Mouse (Mus musculus): ENCODE results near the gene Mpp5. TPM values are rescaled to one million over a fixed set of nuclear protein-coding genes. Genes with fewer than 3 reads are reported as not detected.

Mpp5 gene
- polyA plus RNA-seq, 1 experiment = 9.1 TPM

- Histone ChIP-seq H3K4me1 (ENCODE audit: control insufficient read depth, insufficient read depth, low read length) (no peaks in the 10 kb centered on the region; the same call in 1 of the 2 replicates), H3K27ac (ENCODE audit: control insufficient read depth, insufficient read depth, low read depth, low read length, poor library complexity) (no peak overlapping the region), H3K4me3 (replicated peaks; ENCODE audit: control insufficient read depth, low read depth, low read length) (no peak overlapping the region)
- TF ChIP-seq POLR2A (IDR thresholded peaks at IDR 0.05; ENCODE audit: borderline replicate concordance, control insufficient read depth, low read depth, low read length) (no peak), CTCF (IDR thresholded peaks at IDR 0.05; ENCODE audit: control insufficient read depth, insufficient read depth, low read length) (no peak)
- 70% methylated on average over 1 of the region's 1 CpGs for WGBS
Observed at GRCm38 (mm10) chr12:78794236-78794635, 45.5 kb downstream of the Mpp5 start.

DNA sequence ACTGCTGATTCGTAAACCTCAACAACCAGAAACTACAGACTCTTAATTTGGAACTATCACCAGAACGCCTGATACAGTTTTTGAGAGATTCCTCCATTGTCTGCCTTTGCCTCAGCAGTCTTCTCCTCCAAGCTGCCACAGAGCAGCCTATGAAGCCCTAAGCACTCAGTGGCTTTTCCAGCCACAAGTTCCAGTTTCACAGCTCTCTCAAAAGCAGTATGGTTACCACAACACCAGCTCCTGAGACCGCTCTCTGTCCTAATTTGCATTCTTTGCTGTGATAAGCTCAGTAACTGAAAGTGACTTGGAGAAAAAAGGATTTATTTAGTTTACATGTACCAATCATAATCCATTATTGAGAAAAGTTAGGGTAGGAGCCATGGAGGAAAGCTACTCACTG, 51.3 kb downstream of the Mpp5 start:
- TF ChIP-seq POLR2A (IDR thresholded peaks at IDR 0.05; ENCODE audit: borderline replicate concordance, control insufficient read depth, low read depth, low read length) (no peak), CTCF (IDR thresholded peaks at IDR 0.05; ENCODE audit: control insufficient read depth, insufficient read depth, low read length) (no peak)
- no peak overlapping the region for H3K4me3 ChIP-seq (replicated peaks; ENCODE audit: control insufficient read depth, low read depth, low read length)
- H3K27ac ChIP-seq (ENCODE audit: control insufficient read depth, insufficient read depth, low read depth, low read length, poor library complexity) = no peak overlapping the region
- H3K4me1 ChIP-seq (ENCODE audit: control insufficient read depth, insufficient read depth, low read length) = no peaks in the 10 kb centered on the region; the same call in 1 of the 2 replicates
- 79% methylated on average over 3 of the region's 3 CpGs for WGBS

GRCm38 (mm10) chr12:78801836-78802235, 53.1 kb downstream of the Mpp5 start:
- Histone ChIP-seq H3K4me1 (ENCODE audit: control insufficient read depth, insufficient read depth, low read length) (no peaks in the 10 kb centered on the region; the same call in 1 of the 2 replicates), H3K4me3 (replicated peaks; ENCODE audit: control insufficient read depth, low read depth, low read length) (no peak overlapping the region), H3K27ac (ENCODE audit: control insufficient read depth, insufficient read depth, low read depth, low read length, poor library complexity) (no peak overlapping the region)
- TF ChIP-seq CTCF (IDR thresholded peaks at IDR 0.05; ENCODE audit: control insufficient read depth, insufficient read depth, low read length) (no peak), POLR2A (IDR thresholded peaks at IDR 0.05; ENCODE audit: borderline replicate concordance, control insufficient read depth, low read depth, low read length) (no peak)

DNA sequence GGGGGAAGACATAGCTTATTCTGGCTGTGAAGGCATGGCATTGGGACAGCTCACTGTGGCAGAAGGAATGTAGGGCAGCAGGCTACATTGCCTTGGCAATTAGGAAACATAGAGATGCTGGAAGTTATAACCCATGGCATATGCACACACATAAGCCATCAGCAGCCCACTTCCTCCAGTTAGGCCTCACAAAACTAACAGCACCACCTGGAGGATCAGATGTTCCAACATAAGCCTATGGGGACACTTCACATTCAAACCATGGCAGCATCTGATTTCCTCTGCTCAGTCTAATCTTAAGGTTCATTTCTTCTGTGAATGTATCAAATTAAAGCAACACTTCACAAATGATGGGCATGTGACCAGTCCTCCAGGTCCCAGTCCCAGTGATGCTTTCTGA, 65.7 kb downstream of the Mpp5 start:
- Histone ChIP-seq H3K27ac (ENCODE audit: control insufficient read depth, insufficient read depth, low read depth, low read length, poor library complexity) (no peak overlapping the region), H3K4me3 (replicated peaks; ENCODE audit: control insufficient read depth, low read depth, low read length) (no peak overlapping the region), H3K4me1 (ENCODE audit: control insufficient read depth, insufficient read depth, low read length) (no peaks in the 10 kb centered on the region)
- TF ChIP-seq POLR2A (IDR thresholded peaks at IDR 0.05; ENCODE audit: borderline replicate concordance, control insufficient read depth, low read depth, low read length) (no peak), CTCF (IDR thresholded peaks at IDR 0.05; ENCODE audit: control insufficient read depth, insufficient read depth, low read length) (no peak)

DNA sequence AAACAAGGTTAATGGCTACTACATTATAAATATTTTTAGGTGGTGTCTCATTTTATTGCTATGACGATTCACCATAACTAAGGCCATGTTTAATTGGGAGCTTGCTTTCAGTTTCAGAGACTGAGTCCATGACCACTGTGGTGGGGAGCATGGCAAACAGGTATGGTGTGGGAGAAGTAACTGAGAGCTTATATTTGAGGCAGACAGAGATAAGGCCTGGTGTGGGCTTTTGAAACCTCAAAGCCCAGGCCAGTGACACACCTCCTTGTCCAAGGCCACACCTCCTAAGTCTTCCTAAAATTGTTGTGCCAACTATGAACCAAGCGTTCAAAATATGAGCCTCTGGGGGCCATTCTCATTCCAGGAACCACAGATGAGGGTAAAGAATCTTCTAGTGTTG, 85.8 kb downstream of the Mpp5 start:
- TF ChIP-seq CTCF (IDR thresholded peaks at IDR 0.05; ENCODE audit: control insufficient read depth, insufficient read depth, low read length) (no peak), POLR2A (IDR thresholded peaks at IDR 0.05; ENCODE audit: borderline replicate concordance, control insufficient read depth, low read depth, low read length) (no peak)
- no peak overlapping the region for H3K4me3 ChIP-seq (replicated peaks; ENCODE audit: control insufficient read depth, low read depth, low read length)
- 85% methylated on average over 2 of the region's 2 CpGs for WGBS
- no peaks in the 10 kb centered on the region for H3K4me1 ChIP-seq (ENCODE audit: control insufficient read depth, insufficient read depth, low read length)
- no peak overlapping the region for H3K27ac ChIP-seq (ENCODE audit: control insufficient read depth, insufficient read depth, low read depth, low read length, poor library complexity)

DNA sequence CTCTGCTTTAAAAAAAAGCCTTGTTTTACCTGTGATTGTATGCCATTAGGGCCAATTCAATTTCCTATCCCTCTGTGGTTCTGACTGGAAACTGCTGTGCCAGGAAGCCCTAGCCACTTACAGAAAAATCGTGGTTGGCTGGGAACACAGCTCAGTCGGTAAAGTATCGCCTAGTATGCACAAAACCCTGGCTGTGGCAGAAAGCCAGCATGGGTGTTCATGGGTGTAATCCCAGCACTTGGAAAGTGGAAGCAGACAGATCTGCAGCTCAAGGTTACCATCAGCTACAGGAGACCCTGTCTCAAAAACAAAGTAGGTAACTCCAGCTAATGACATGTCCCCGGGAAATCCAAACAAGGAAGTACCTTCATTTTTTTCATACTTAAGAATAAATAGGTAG, 91.2 kb downstream of the Mpp5 start:
- TF ChIP-seq POLR2A (IDR thresholded peaks at IDR 0.05; ENCODE audit: borderline replicate concordance, control insufficient read depth, low read depth, low read length) = no peak
- no peak for TF ChIP-seq CTCF (IDR thresholded peaks at IDR 0.05; ENCODE audit: control insufficient read depth, insufficient read depth, low read length)
- 61% methylated on average over 4 of the region's 4 CpGs for WGBS
- Histone ChIP-seq H3K4me3 (replicated peaks; ENCODE audit: control insufficient read depth, low read depth, low read length) (no peak overlapping the region), H3K4me1 (ENCODE audit: control insufficient read depth, insufficient read depth, low read length) (no peaks in the 10 kb centered on the region), H3K27ac (ENCODE audit: control insufficient read depth, insufficient read depth, low read depth, low read length, poor library complexity) (no peak overlapping the region)

DNA sequence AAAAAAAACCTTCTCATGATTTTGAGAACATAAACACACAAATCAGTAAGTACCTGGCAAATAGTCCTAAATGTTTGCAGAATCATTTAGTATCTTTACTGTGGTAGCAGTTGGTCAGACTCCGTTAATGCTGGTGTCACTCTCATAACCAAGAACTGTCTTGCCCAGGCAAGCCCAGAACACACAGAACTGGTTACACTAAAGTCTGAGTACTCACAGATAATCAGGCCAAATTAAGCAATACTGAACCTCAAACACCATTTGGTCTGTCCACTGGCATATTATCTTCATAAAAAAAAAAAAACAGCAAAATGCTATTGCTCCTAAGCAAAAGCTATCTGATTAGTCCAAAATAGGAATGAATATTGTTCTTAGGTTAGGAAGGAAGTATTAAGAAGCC, 93.7 kb downstream of the Mpp5 start:
- 94% methylated on average over 1 of the region's 1 CpGs for WGBS
- Histone ChIP-seq H3K27ac (ENCODE audit: control insufficient read depth, insufficient read depth, low read depth, low read length, poor library complexity) (no peak overlapping the region), H3K4me1 (ENCODE audit: control insufficient read depth, insufficient read depth, low read length) (no peaks in the 10 kb centered on the region), H3K4me3 (replicated peaks; ENCODE audit: control insufficient read depth, low read depth, low read length) (no peak overlapping the region)
- TF ChIP-seq POLR2A (IDR thresholded peaks at IDR 0.05; ENCODE audit: borderline replicate concordance, control insufficient read depth, low read depth, low read length) = no peak
- no peak for TF ChIP-seq CTCF (IDR thresholded peaks at IDR 0.05; ENCODE audit: control insufficient read depth, insufficient read depth, low read length)

- H3K4me1 ChIP-seq (ENCODE audit: control insufficient read depth, insufficient read depth, low read length) = no peaks in the 10 kb centered on the region
- WGBS = 92% methylated on average over 4 of the region's 4 CpGs
- H3K27ac ChIP-seq (ENCODE audit: control insufficient read depth, insufficient read depth, low read depth, low read length, poor library complexity) = no peak overlapping the region
- H3K4me3 ChIP-seq (replicated peaks; ENCODE audit: control insufficient read depth, low read depth, low read length) = no peak overlapping the region
- TF ChIP-seq POLR2A (IDR thresholded peaks at IDR 0.05; ENCODE audit: borderline replicate concordance, control insufficient read depth, low read depth, low read length) = no peak
- TF ChIP-seq CTCF (IDR thresholded peaks at IDR 0.05; ENCODE audit: control insufficient read depth, insufficient read depth, low read length) = no peak
Observed at GRCm38 (mm10) chr12:78848246-78848645, 99.5 kb downstream of the Mpp5 start.

DNA sequence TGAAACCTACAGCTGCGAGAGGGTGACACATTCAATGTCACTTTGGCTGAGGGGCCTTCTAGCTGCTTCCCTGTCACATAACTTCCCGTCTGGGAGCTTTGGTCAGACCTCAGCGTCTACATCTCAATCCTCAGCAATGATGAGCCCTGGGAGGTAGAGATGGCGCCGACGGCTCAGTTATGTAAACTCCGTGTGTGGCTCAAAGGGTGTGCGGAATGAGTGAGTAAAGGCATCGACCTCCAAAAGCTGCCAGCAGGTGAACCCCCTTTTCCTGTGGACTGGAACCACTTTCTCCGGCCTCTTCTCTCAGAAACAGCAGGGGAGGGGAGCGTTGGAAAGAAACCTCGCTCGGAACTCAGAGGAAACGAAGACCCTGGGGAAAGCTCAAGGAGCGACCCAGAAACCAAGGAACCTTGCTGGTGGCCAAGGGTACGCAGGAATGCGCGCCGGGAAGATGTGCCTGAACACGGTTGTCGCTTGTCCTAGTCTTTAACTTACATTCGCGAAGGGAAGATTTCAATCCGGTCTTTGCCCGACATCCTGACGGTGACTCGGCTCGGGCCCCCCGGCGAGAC, 112.3 kb downstream of the Mpp5 start:
- TF ChIP-seq CTCF (IDR thresholded peaks at IDR 0.05; ENCODE audit: control insufficient read depth, insufficient read depth, low read length) = peak; percentile 13; the same call in 1 of the 2 replicates
- no peak for TF ChIP-seq POLR2A (IDR thresholded peaks at IDR 0.05; ENCODE audit: borderline replicate concordance, control insufficient read depth, low read depth, low read length)
- H3K4me3 ChIP-seq (replicated peaks; ENCODE audit: control insufficient read depth, low read depth, low read length) = peak overlapping the region; percentile 91
- WGBS = under 1% methylated on average over 30 of the region's 30 CpGs

More for the DNA sequence above, 112.3 kb downstream of the Mpp5 start:
- Histone ChIP-seq H3K4me1 (ENCODE audit: control insufficient read depth, insufficient read depth, low read length) (no peaks in the 10 kb centered on the region; the same call in 1 of the 2 replicates), H3K27ac (ENCODE audit: control insufficient read depth, insufficient read depth, low read depth, low read length, poor library complexity) (peak overlapping the region; percentile 82)
